Mouse (Mus musculus): Measurements from ENCODE around the gene Srrm4.

Gene Srrm4

DNA sequence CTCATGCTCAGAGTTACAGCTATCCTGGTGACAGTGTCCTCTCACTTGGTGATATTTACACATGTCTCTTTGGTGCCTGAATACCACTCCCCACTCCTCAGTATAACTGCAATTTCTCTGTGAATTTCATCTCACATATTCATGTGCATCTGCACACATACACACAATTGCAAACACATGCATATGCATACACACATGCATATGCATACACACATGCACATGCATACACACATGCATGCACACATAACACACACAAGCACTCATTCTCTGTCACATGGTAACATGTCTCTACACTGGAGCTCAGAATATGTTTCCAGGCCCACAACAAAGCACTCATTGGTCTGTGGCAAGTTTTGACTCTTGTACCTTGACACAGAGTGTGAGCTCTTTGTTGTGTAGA lies 39.0 kb downstream of the Srrm4 start:
- no peak for DNase-seq

DNA sequence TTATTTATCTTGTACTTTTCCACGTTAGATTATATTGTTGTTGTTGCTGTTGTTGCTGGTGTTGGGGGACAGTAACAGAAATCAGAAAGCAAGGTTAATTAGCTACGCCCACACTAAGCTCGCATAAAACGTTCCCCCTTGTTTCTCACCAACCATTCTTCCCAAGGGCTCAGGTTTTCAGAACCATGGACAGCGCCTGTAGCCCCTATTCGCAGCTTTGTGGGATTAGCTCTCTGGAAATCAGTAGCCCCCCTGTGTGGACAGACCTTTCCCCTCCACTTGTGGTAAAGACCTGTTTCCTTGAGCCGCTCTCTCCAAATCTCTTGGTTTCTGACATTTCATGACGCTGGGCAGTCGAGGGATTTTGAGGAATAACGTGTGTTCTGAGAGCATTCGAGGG lies 45.9 kb downstream of the Srrm4 start:
- no peak for DNase-seq

DNA sequence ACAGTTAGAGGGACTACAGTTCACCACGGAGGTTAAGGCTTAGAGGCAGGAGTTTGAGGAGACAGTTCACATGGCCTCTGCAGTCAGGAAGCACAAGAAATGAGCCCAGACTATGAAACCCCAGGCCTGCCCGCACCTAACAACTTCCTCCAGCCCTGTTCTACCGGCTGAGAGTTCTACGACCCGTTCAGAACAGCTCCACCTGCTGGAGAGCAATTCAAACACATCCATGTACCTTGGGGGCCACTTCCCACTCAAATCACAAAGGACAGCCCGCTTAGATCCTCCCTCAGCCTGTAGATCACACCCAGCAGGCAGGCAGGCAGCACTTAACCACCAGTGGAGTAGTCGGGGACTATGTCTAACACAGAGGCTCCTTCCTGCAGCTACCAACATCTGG lies 49.3 kb downstream of the Srrm4 start:
- DNase-seq, result no peak

DNA sequence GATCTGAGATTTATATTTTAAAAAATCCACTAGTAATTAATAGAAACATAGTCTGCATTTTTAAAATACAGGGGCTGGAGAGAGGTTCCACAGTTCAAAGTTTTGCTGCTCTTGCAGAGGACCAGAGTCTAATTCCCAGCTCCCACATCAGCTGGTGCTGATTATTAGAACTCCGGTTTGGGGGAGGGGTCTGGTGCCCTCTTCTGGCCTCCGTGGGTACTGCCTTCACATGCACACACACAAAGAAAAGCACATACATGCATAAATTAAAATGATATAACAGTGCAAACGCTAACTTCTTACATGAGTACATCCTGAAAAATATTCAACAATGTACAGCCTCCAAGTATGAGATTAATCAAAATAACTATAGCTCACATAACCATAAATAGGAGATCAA lies 50.5 kb downstream of the Srrm4 start:
- no peak for DNase-seq

DNA sequence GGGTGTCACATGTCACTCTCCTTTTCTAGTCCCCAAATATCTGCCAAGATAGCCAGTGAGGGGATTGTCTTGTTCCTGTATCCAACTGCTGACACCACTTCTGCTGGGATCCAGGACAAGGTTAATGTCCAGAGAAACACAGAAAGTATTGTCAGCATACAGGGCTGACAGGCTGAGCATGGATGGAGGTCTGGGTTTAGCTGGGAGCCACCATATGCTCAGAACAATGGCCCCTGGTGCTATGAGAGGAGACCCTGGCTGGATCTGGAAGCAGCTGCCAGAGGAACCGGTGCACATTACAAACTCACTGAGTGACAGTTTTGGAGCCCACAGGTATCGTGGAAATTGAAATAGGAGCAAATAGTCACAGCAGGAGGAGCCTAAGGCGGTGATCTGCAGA lies 52.3 kb downstream of the Srrm4 start:
- DNase-seq, result no peak

DNA sequence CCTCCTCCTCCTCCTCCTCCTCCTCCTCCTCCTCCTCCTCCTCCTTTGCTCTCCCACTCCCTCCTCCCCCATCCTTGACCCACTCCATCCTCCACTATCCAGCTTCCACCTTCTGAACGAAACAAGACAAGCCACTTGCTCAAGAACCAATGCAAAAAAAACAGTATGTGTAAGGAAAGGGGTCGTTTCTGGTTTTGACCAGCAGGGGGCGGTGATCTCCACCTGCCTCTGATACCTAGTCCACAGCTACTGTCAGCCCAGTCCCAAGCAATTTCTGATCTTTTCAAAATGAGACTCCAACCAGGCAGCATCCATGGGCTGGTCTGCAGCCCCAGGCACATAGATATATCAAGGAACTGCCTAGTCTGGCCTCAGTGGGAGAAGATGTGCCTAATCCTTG lies 53.1 kb downstream of the Srrm4 start:
- DNase-seq, result no peak

DNA sequence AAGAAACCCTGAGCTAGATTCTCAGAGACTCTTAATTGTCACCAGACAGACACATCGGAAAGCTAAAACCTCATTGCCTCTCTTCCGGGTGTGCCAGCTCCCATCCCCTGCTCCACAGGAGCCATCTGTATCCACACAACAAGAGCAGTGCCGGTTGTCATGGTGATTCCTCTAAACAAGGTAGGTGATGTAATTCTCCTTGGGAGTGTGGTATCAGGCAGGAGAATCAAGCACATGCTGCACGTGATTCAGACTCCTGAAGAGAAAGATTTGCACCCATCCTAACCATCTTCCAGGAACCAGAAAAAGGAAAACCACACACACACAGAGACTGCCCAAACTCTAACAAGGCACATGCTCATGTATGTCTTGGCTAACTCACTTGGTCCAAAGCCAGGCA lies 65.3 kb downstream of the Srrm4 start:
- DNase-seq, result no peak

DNA sequence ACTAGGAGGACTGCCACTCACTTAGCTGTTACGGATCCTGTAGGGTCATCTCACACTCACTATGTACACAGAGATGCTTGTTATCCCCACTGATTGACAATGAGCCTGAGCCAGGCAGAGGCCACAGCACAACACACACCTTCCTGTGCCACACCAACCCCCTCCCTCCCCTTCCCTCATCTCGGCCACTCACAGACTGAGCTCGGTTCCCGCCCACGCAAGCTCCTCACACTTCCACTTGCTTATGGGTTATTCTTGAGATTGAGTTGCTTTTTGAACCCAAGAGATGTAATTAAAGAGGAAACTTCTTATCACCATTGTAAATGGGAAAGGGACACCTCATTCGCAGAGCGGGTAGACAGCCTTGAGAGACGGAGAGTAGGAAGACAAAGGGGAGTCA lies 66.3 kb downstream of the Srrm4 start:
- DNase-seq, result no peak

DNA sequence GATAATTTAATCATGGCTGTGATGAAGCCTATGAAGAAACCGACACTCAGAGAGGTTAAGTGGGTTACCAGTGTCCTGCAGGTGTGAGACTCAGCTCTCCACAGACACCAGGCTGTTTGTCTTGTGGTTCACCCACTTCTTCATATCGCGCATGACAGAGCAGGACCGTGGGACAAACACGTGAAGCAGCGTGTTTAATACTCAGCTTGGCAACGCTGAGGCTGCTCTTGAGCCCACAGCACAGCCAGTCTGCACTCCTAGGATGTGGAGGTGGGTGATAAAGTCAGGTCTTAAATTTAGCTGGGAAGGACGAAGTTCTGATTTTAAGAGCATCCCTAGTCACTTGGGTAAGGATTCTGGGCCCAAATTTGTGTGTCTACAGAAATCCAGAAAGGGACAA lies 68.1 kb downstream of the Srrm4 start:
- DNase-seq, result no peak

DNA sequence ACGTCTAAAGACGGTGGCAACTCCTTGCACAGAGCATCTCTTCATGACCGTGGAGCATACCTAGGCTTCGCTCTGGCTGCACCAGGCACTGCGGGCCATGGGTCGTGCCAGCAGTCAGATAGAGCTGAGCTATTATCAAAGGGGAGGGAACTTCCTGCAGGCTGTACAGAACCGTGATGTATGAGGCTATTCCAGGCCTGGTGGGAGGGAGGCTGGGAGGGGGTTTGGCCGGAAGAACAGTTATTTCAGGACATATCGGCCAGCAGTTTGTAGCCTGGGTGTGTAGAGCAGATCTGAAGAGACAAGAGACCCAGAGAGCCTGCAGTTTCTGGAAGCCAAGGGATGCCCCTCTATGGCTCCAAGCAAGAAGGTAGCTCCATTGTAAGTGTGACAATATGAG lies 68.5 kb downstream of the Srrm4 start:
- no peak for DNase-seq

DNA sequence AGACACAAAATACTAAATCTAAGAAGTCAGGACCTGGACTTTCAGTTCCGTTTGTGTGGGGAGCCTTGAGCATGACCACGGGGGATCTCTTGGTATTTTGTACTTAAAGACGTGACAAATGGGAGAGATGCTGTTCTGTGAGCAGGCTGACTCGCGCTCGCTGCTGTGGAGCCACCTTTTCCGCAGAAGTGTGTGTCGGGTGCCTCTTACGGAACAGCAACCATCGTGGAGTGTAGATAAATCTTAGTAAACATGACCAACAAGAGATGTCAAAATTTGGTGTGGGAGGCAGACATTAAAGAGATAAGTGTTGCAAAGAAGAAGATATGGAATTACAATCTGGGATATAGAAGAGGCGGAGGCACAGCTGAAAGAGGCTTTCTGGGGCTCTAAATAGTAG lies 69.3 kb downstream of the Srrm4 start:
- no peak for DNase-seq

DNA sequence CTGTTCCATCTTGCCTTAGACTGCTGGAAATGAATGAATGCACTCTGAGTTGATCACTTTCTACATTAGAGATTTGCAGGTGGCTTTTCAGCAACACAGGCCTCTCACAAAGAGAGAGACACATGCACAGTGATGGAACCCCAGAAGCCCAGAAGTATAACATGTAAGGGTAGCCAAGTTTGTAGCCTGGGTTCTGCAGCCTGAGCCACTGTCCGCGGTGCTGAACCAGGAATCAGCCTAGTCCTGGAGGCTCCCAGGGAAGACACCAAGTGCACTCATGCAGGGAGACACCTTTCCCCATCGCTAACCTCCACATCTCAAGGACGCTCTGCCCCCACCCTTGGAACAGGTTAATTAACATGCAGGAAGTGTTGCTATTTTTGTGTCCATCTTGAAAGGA lies 73.6 kb downstream of the Srrm4 start:
- no peak for DNase-seq

DNA sequence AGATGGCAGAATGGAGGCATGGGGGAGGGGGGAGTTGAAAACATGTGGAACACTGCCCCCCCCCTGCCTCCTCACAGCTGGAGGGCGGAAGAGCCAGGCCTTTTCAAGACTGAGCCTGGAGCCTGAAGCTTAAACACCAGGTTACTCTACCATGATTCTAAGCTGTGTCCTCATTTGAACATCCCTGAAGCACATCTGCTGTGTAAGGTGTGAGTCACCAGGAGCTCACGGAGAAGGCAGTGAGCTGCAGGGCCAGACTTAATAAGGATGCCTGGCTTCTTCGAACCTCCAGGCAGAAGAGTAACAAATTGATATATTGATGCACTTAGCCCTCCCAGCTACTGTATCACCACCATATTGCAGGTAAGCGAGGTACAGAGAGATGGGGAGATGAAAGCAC lies 79.5 kb downstream of the Srrm4 start:
- DNase-seq, result no peak

DNA sequence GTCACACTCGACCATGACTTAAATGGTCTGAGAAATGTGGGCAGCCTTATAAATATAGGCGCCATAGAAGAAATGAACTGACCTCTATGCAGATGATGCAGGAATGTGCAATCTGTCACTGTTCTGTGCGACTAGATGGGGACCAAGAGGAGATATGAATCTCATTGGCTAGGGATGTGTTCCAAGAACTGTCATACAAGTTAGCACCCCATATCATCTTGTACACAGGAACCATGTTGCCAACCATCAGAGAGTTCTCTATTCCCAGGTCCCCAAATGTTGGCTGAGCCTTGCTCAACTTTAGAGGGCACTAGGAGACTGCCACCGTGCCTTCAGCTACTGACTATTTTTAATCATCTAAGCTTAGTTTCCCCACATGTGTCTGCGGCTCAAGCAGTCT lies 81.4 kb downstream of the Srrm4 start:
- no peak for DNase-seq

DNA sequence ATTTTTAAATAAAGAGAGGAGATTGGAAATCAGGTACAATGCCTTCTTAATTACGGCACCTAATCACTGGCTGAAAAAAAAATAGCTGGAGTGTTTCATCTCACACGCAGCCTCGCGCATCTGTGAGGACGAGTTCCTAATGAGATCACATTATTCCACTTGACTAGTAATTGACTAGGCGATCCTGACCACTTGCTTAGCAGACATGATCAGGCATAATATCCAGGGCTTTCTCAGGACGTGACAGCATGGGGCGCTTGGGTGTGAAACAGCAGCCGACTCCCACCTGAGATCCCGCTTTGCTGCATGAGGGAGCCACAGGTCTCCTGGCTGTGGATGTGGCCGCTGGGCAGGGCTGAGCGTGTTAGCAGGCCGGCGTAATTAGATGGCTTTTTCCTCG lies 90.3 kb downstream of the Srrm4 start:
- no peak for DNase-seq

DNA sequence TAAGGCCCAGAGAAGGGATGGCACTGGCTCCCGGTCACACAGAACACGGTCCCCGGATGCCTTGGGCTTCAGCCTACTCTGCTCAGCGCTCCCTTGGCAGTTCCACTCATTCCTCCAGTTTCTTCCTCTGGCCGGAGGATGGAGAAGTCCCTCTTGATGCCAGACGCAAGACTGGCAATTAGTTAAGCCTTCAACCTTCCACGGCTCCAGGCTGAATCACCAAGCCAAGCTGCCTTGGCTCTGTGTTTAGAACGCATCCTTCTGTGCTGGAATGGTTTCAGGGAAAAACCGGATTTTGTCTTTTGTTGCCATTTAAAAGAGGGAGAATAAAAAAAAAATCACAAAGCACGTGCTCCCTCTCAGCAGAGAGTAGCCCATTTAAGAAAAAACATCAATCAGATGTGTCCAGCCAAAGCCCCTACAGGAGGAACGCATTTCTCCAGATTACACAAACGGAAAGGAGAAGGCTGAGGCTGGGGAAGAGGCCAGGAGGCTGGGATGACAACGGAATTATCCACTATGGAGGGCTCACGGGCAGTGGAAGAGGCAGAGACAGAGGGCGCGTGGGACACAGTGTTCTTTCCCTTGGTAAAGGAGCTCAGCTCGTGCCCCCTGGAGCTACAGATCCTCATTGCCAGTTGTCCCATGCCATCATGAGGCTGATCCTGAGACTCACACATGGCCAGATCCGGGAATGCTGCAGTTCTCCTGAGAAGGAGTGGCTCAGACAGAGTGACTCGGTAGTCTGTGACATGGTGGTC lies 92.6 kb downstream of the Srrm4 start:
- no peak for DNase-seq

DNA sequence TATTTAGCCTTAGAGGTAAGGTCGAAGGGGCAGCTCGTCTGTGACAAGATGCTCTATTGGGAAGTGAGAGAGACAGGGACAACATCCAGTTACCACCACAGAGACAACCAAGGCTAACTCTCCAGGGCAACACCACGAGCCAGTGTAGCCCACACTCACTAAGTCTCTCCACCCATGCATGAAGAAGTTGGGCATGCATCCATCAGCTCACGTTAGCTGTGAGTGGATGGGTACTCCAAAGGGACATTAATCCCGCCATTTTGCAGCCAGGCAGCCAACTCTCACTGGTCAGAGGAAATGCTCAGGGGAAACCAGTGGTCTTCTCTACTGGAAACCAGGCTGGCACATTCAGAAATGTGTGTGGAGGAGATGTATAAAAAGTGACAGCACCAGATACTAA lies 93.8 kb downstream of the Srrm4 start:
- no peak for DNase-seq

DNA sequence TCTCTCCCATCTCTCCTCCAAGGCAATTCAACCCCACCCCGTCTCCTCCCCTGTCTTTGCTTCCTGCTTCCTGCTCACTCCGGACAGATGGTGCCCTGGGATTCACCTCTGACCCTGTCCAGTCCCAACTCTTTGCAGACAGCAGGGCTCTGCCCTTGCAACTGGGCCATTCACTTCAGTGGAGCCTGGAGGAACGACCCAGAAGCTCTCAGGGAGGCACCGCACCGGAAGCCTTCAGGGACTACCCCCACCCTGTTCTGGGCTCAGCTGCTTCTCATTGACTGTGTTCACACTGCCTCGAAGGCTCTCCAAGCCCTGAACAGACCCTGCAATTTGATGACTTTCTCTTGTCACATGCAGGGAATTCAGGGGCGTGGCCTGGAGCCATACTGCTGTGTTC lies 94.4 kb downstream of the Srrm4 start:
- no peak for DNase-seq

DNA sequence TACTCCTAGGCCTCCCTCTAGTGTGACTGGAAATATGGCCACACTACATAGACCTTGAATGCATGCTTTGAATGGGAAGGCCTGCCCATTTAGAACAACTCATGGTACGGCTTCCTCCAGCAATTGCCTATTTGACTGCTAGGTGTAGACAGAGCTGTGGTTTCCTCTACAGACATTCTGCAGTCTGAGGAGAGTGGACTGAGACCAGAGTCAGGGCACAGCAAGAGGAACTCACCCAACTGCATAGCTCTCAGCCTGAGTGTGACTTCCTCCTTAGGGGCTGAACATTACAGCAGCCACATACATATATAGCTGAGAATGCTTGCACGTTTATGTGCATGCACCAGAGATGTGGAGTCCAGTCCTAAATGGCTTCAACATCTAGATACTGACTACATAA lies 94.9 kb downstream of the Srrm4 start:
- no peak for DNase-seq

DNA sequence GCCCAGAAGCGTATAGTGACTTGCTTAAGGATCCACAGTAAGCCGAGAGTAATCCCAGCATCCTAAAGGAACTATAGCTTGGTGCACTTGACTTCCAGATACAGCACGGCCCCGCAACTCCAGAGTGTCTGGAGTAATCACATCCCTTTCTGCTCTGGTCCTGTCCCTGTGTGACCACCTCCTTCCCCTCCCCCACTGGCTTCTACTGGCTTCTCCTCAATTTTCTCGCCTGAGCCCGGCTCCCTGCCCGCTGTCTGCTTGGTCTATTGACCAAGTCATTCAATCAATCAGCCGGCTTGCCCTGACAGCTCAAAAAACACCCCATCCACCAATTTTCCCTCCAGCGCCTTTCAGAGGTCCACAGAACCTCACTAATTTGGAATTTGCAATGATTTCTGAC lies 96.2 kb downstream of the Srrm4 start:
- DNase-seq, result no peak

DNA sequence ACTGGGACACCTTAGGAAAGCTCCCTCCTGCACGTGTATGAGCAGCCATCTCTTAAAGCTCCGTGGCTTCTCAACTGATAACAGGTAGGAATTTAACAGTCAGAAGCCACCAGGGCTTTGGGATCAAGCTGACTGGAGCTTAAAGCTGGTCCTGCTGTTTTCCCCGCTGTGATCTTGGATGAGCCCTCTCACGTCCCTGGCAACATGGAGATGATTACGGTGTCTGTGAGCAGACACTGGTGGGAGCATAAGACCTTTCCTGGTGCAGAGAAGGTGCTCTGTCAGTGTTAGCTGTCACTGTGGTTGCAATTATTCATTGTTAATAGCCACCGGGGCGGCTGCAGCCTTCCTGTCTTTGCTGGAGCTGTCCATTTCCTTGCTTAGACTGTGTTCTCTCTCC lies 97.2 kb downstream of the Srrm4 start:
- no peak for DNase-seq

DNA sequence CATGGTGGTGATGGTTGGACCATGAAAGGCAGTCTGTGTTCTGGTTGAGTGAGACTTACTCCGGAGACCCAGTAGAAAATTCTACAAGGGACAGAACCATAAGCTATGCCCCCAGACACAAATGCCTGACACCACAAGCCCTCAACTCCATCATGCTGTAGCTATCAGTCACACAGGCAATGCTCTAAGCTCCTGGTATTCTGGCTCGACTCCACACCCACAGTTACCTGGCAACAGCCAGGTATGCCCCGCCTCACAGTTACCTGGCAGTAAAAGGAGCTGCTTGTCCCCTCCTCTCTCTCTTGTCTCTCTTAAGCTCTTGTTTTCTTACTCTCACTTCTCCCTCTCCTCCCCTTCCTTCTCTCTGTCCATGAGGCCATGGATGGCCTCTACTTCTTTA lies 98.9 kb downstream of the Srrm4 start:
- no peak for DNase-seq

DNA sequence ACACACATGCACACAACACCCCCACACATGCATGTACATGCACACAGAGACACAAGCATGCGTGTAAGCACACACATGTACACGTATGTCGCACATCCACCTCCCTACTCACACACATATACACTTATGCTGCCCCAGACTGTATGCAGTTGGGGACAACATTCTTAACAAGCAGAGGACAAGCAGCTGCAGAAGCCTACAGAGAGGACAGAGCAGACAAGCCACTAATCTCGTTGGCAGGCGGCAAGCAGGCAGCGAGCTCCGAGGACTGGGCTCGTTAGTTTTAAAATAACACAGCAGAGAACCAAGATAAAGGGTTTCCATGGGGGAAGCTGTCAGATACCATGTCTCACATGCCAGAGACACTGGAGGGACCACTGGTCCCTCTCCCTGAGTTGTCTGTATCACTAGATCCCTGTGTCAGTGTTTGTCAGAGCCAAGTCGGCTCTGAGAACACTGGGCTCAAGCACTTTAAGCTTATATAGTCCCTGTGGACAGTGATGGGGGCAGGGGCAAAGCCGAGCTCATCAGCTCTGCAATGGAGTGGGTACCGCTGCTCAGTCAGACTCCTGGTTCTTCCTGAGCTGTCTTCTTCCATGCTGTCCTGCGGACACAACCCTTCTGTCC lies 99.7 kb downstream of the Srrm4 start:
- no peak for DNase-seq

DNA sequence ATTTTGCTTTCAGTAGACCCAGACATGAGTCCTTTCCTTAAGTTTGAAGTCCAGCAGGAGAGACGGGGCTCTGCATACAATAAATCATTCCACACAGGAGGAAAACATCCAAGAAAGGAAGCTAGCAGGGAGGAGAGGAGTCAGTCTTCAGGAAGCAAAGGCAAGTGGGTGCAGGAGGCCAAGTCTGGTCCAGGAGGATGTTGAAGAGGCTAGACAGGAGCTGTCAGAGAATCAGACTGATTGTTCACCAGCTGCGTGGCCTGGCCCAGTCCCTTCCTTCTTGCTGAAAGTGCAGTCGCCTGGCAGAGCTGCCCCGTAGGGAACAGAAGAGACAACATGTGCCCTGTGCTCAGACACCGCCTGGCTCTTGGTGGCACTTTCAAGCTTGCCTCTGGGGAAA lies 100.8 kb downstream of the Srrm4 start:
- DNase-seq, result no peak

DNA sequence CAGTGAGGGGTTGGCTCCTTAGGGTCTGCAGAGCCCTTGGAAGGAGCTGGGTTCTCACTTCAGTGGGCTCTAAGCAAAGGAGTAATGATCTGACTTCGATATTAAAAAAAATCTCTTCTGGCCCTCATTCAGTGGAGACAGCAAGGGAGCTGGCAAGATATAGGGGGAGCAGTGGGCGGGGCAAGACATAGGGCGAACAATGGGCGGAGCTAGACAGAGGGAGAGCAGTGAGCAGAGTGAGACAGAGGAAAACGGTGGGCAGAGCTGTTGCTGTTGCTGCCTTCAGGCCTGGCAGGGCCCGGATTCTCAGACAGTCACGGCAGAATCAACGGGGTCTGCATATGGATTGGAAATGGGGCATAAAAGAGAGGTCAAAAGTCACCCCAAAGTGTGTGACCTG lies 102.0 kb downstream of the Srrm4 start:
- DNase-seq, result no peak

Data from thymus, postnatal 25 days (tissue).